Mouse (Mus musculus) stomach, embryonic 14.5 days (tissue): ENCODE data around the gene Ifrd2. TPM values are rescaled to one million over a fixed set of nuclear protein-coding genes. Genes with fewer than 3 reads are reported as not detected.
A peak's percentile ranks its signal among the peaks of the same experiment; 100 is the strongest.

Source experiments
- ATAC-seq: fragments of 200-750 bp; cut with Nextera tagmentation; 2 replicates; pipeline ENCODE4 v1.8.0; 2017; ENCODE audit warnings: low read depth, moderate TSS enrichment; ENCODE audit not compliant: insufficient number of reproducible peaks, insufficient read depth, low FRiP score
- H3K27ac ChIP-seq: fragments of 300-500 bp; sonication (generic); 2 replicates; pipeline ENCODE4 v1.5.1; 2014; ENCODE audit warnings: mild to moderate bottlenecking, low read length, moderate library complexity, mixed read lengths
- H3K27me3 ChIP-seq: fragments of 300-500 bp; sonication (generic); 2 replicates; pipeline ENCODE4 v1.6.1; 2014; ENCODE audit warnings: low read length, control low read depth, mixed read lengths; ENCODE audit not compliant: control insufficient read depth, insufficient read depth
- H3K36me3 ChIP-seq: fragments of 300-500 bp; sonication (generic); 2 replicates; pipeline ENCODE4 v1.6.1; 2014; ENCODE audit warnings: mild to moderate bottlenecking, control low read depth, low read length, moderate library complexity, mixed read lengths; ENCODE audit not compliant: control insufficient read depth, insufficient read depth
- H3K4me1 ChIP-seq: fragments of 300-500 bp; sonication (generic); 2 replicates; pipeline ENCODE4 v1.6.1; 2014; ENCODE audit warnings: low read length, control low read depth, mixed read lengths; ENCODE audit not compliant: control insufficient read depth, insufficient read depth
- H3K4me2 ChIP-seq: fragments of 300-500 bp; sonication (generic); replicated peaks from 2 replicates; pipeline ENCODE4 v1.6.1; 2014; ENCODE audit warnings: low read depth, low read length, control low read depth
- H3K4me3 ChIP-seq: fragments of 300-500 bp; sonication (generic); 2 replicates; pipeline ENCODE4 v1.5.1; 2014; ENCODE audit warnings: low read depth, low read length, control low read depth
- H3K9ac ChIP-seq: fragments of 300-500 bp; sonication (generic); replicated peaks from 2 replicates; pipeline ENCODE4 v1.6.1; 2014; ENCODE audit warnings: low read depth, mild to moderate bottlenecking, control low read depth, low read length, moderate library complexity, mixed read lengths
- H3K9me3 ChIP-seq: fragments of 300-500 bp; sonication (generic); 2 replicates; pipeline ENCODE4 v1.6.1; 2016; ENCODE audit warnings: low read depth, low read length, control low read depth; ENCODE audit not compliant: control insufficient read depth
- WGBS: fragments of 180-500 bp; shearing (Covaris S2); extraction: QIAGEN DNeasy Blood & Tissue Kit; methylation state at CpG from one replicate; pipeline ENCODE4 v1.1.7; 2014; 5-methylcytosine and 5-hydroxymethylcytosine counted together
- polyA plus RNA-seq: library from polyadenylated mRNA; unstranded; fragments of >200 nt; fragmentation: Nextera tagmentation; extraction: Ambion mirVana; gene quantifications from 2 replicates; pipeline ENCODE4 v1.2.1, GENCODE M21; 2014

The Ifrd2 gene
- polyA plus RNA-seq, 1 experiment from 2014 or later, result 61.1 TPM

GRCm38 (mm10) chr9:107629411-107629730, 41.9 kb downstream of the Ifrd2 start:
- H3K27me3 ChIP-seq, result no peaks in the 10 kb centered on the region
- H3K36me3 ChIP-seq, result peaks cover 13% of the 10 kb centered on the region
- no peak overlapping the region for H3K4me3 ChIP-seq
- H3K4me1 ChIP-seq, result peaks cover 77% of the 10 kb centered on the region
- H3K9ac ChIP-seq, result no peak overlapping the region
- peak overlapping the region; percentile 76; the same call in 1 of the 2 replicates for H3K27ac ChIP-seq
- H3K4me2 ChIP-seq, result 0 out of 2 replicates have a peak overlapping the region, but pooled peaks have one; percentile 3
- no peak for ATAC-seq
- 28% methylated on average over 4 of the region's 4 CpGs for WGBS
- no peaks in the 10 kb centered on the region for H3K9me3 ChIP-seq

GRCm38 (mm10) chr9:107629901-107630425, 42.5 kb downstream of the Ifrd2 start:
- no peaks in the 10 kb centered on the region for H3K9me3 ChIP-seq
- peak overlapping the region; percentile 83 for H3K27ac ChIP-seq
- no peak overlapping the region for H3K9ac ChIP-seq
- H3K4me3 ChIP-seq, result no peak overlapping the region
- peaks cover 9% of the 10 kb centered on the region; the same call in 1 of the 2 replicates for H3K36me3 ChIP-seq
- H3K4me2 ChIP-seq, result peak overlapping the region; percentile 24
- peaks cover 71% of the 10 kb centered on the region for H3K4me1 ChIP-seq
- ATAC-seq, result no peak
- WGBS, result 14% methylated on average over 14 of the region's 14 CpGs
- H3K27me3 ChIP-seq, result no peaks in the 10 kb centered on the region

GRCm38 (mm10) chr9:107630576-107630975, 43.1 kb downstream of the Ifrd2 start:
- peak overlapping the region; percentile 83 for H3K27ac ChIP-seq
- H3K36me3 ChIP-seq, result peaks cover 4% of the 10 kb centered on the region; the same call in 1 of the 2 replicates
- H3K4me1 ChIP-seq, result peaks cover 68% of the 10 kb centered on the region
- WGBS, result 11% methylated on average over 4 of the region's 4 CpGs
- peak overlapping the region; percentile 24 for H3K4me2 ChIP-seq
- no peaks in the 10 kb centered on the region for H3K27me3 ChIP-seq
- no peak overlapping the region for H3K4me3 ChIP-seq
- 0 out of 2 replicates have a peak overlapping the region, but pooled peaks have one; percentile 3 for H3K9ac ChIP-seq
- no peaks in the 10 kb centered on the region for H3K9me3 ChIP-seq
- no peak for ATAC-seq

GRCm38 (mm10) chr9:107631311-107631826, 43.9 kb downstream of the Ifrd2 start:
- Histone ChIP-seq H3K27ac (peak overlapping the region; percentile 83), H3K9me3 (no peaks in the 10 kb centered on the region), H3K4me1 (peaks cover 66% of the 10 kb centered on the region), H3K27me3 (no peaks in the 10 kb centered on the region), H3K36me3 (peaks cover 3% of the 10 kb centered on the region; the same call in 1 of the 2 replicates), H3K4me3 (no peak overlapping the region), H3K4me2 (no peak overlapping the region), H3K9ac (no peak overlapping the region)
- ATAC-seq, result no peak
- WGBS, result 75% methylated on average over 9 of the region's 9 CpGs

GRCm38 (mm10) chr9:107631861-107632260, 44.4 kb downstream of the Ifrd2 start:
- Histone ChIP-seq H3K4me3 (no peak overlapping the region), H3K9me3 (no peaks in the 10 kb centered on the region), H3K27me3 (no peaks in the 10 kb centered on the region), H3K27ac (peak overlapping the region; percentile 83; the same call in 1 of the 2 replicates), H3K4me2 (no peak overlapping the region), H3K9ac (no peak overlapping the region; the same call in 1 of the 2 replicates), H3K36me3 (peaks cover 3% of the 10 kb centered on the region; the same call in 1 of the 2 replicates), H3K4me1 (peaks cover 64% of the 10 kb centered on the region)
- no peak for ATAC-seq
- WGBS, result 90% methylated on average over 8 of the region's 8 CpGs

- peaks cover 3% of the 10 kb centered on the region; the same call in 1 of the 2 replicates for H3K36me3 ChIP-seq
- peak overlapping the region; percentile 95; the same call in 1 of the 2 replicates for H3K27ac ChIP-seq
- 80% methylated on average over 6 of the region's 6 CpGs for WGBS
- peak overlapping the region; percentile 85 for H3K4me3 ChIP-seq
- H3K9me3 ChIP-seq, result no peaks in the 10 kb centered on the region
- no peak for ATAC-seq
- peak overlapping the region; percentile 89 for H3K9ac ChIP-seq
- peak overlapping the region; percentile 95 for H3K4me2 ChIP-seq
- peaks cover 59% of the 10 kb centered on the region for H3K4me1 ChIP-seq
- no peaks in the 10 kb centered on the region for H3K27me3 ChIP-seq
These were observed 45.0 kb downstream of the Ifrd2 start for GRCm38 (mm10) chr9:107632478-107632877.

- H3K4me2 ChIP-seq, result peak overlapping the region; percentile 95
- H3K36me3 ChIP-seq, result peaks cover 3% of the 10 kb centered on the region; the same call in 1 of the 2 replicates
- under 1% methylated on average over 32 of the region's 33 CpGs for WGBS
- H3K4me1 ChIP-seq, result peaks cover 52% of the 10 kb centered on the region
- H3K27ac ChIP-seq, result peak overlapping the region; percentile 95
- peak; percentile 35; the same call in 1 of the 2 replicates for ATAC-seq
- H3K9ac ChIP-seq, result peak overlapping the region; percentile 89
- H3K4me3 ChIP-seq, result peak overlapping the region; percentile 85
- H3K9me3 ChIP-seq, result no peaks in the 10 kb centered on the region
- H3K27me3 ChIP-seq, result no peaks in the 10 kb centered on the region
These were observed 45.7 kb downstream of the Ifrd2 start for GRCm38 (mm10) chr9:107633091-107633660.

- no peaks in the 10 kb centered on the region for H3K9me3 ChIP-seq
- peak overlapping the region; percentile 89 for H3K9ac ChIP-seq
- no peaks in the 10 kb centered on the region; the same call in 1 of the 2 replicates for H3K36me3 ChIP-seq
- H3K27ac ChIP-seq, result peak overlapping the region; percentile 95
- no peak for ATAC-seq
- 2% methylated on average over 15 of the region's 15 CpGs for WGBS
- H3K27me3 ChIP-seq, result no peaks in the 10 kb centered on the region
- H3K4me1 ChIP-seq, result peaks cover 46% of the 10 kb centered on the region
- H3K4me3 ChIP-seq, result peak overlapping the region; percentile 85
- H3K4me2 ChIP-seq, result peak overlapping the region; percentile 95
These were observed 46.4 kb downstream of the Ifrd2 start for GRCm38 (mm10) chr9:107633661-107634405.
